Mouse (Mus musculus) embryonic facial prominence, embryonic 15.5 days (tissue): ENCODE data around the gene Gpr27. TPM values are rescaled to one million over a fixed set of nuclear protein-coding genes. Genes with fewer than 3 reads are reported as not detected.
A peak's percentile ranks its signal among the peaks of the same experiment; 100 is the strongest.

Source experiments
- ATAC-seq: fragments of 200-750 bp; cut with Nextera tagmentation; 2 replicates; pipeline ENCODE4 v1.8.0; 2017; ENCODE audit warnings: low read depth, moderate TSS enrichment; ENCODE audit not compliant: insufficient number of reproducible peaks, low FRiP score, low TSS enrichment
- H3K27ac ChIP-seq: fragments of 300-500 bp; sonication (generic); replicated peaks from 2 replicates; pipeline ENCODE4 v1.5.1; 2015; ENCODE audit warnings: mild to moderate bottlenecking, inconsistent platforms
- H3K27me3 ChIP-seq: fragments of 300-500 bp; sonication (generic); 2 replicates; pipeline ENCODE4 v1.6.1; 2015; ENCODE audit warnings: inconsistent platforms
- H3K36me3 ChIP-seq: fragments of 300-500 bp; sonication (generic); 2 replicates; pipeline ENCODE4 v1.6.1; 2015; ENCODE audit warnings: mild to moderate bottlenecking, inconsistent platforms
- H3K4me1 ChIP-seq: fragments of 300-500 bp; sonication (generic); 2 replicates; pipeline ENCODE4 v1.6.1; 2015; ENCODE audit warnings: inconsistent platforms
- H3K4me2 ChIP-seq: fragments of 300-500 bp; sonication (generic); replicated peaks from 2 replicates; pipeline ENCODE4 v1.6.1; 2015; ENCODE audit warnings: mild to moderate bottlenecking, inconsistent platforms
- H3K4me3 ChIP-seq: fragments of 300-500 bp; sonication (generic); replicated peaks from 2 replicates; pipeline ENCODE4 v1.5.1; 2015; ENCODE audit warnings: mild to moderate bottlenecking, inconsistent platforms
- H3K9ac ChIP-seq: fragments of 300-500 bp; sonication (generic); 2 replicates; pipeline ENCODE4 v1.6.1; 2015; ENCODE audit warnings: inconsistent platforms
- H3K9me3 ChIP-seq: fragments of 300-500 bp; sonication (generic); replicated peaks from 2 replicates; pipeline ENCODE4 v1.6.1; 2016; ENCODE audit warnings: inconsistent platforms
- WGBS: fragments of 180-500 bp; shearing (Covaris S2); methylation state at CpG from one replicate; pipeline ENCODE4 v1.1.7; 2015; 5-methylcytosine and 5-hydroxymethylcytosine counted together
- polyA plus RNA-seq: library from polyadenylated mRNA; unstranded; fragments of >200 nt; fragmentation: Nextera tagmentation; extraction: Ambion mirVana; gene quantifications from 2 replicates; pipeline ENCODE4 v1.2.1, GENCODE M21; 2015

Gpr27 gene
- polyA plus RNA-seq, 1 experiment from 2014 or later = 7.5 TPM

GRCm38 (mm10) chr6:99721032-99721431 is 28.6 kb downstream of the Gpr27 start:
- Histone ChIP-seq H3K27ac (no peak overlapping the region), H3K9me3 (no peaks in the 10 kb centered on the region), H3K4me2 (no peak overlapping the region), H3K9ac (no peak overlapping the region), H3K27me3 (peaks cover 17% of the 10 kb centered on the region), H3K4me3 (no peak overlapping the region), H3K4me1 (peaks cover 6% of the 10 kb centered on the region), H3K36me3 (no peaks in the 10 kb centered on the region)
- WGBS = 77% methylated on average over 9 of the region's 9 CpGs
- no peak for ATAC-seq

- no peak overlapping the region for H3K4me2 ChIP-seq
- H3K9me3 ChIP-seq = no peaks in the 10 kb centered on the region
- whole genome bisulfite sequencing = 77% methylated on average over 9 of the region's 9 CpGs
- H3K9ac ChIP-seq = no peak overlapping the region
- H3K36me3 ChIP-seq = no peaks in the 10 kb centered on the region
- H3K27ac ChIP-seq = no peak overlapping the region
- peaks cover 19% of the 10 kb centered on the region for H3K4me1 ChIP-seq
- H3K27me3 ChIP-seq = peaks cover 29% of the 10 kb centered on the region
- no peak overlapping the region for H3K4me3 ChIP-seq
- no peak for ATAC-seq
These were observed 29.9 kb downstream of the Gpr27 start for GRCm38 (mm10) chr6:99722390-99722789.

GRCm38 (mm10) chr6:99725971-99726561 is 33.6 kb downstream of the Gpr27 start, which contains the start of gene Prok2:
Gene Prok2, minus strand, starts transcription at chr6:99726392.
- peaks cover 40% of the 10 kb centered on the region for H3K27me3 ChIP-seq
- H3K9me3 ChIP-seq = no peaks in the 10 kb centered on the region
- peak within 1 kb of the TSS; percentile 47 for H3K9ac ChIP-seq
- H3K4me3 ChIP-seq = peak within 1 kb of the TSS; percentile 48
- H3K27ac ChIP-seq = no peak within 1 kb of the TSS
- H3K4me2 ChIP-seq = peak within 1 kb of the TSS; percentile 92
- peak; percentile 47; the same call in 1 of the 2 replicates for ATAC-seq
- peaks cover 24% of the 10 kb centered on the region for H3K4me1 ChIP-seq
- H3K36me3 ChIP-seq = no peaks in the 10 kb centered on the region
- WGBS = under 1% methylated on average over 61 of the region's 61 CpGs

- Histone ChIP-seq H3K4me2 (peak overlapping the region; percentile 92), H3K4me1 (peaks cover 24% of the 10 kb centered on the region), H3K27me3 (peaks cover 40% of the 10 kb centered on the region), H3K4me3 (peak overlapping the region; percentile 48), H3K9ac (peak overlapping the region; percentile 47), H3K9me3 (no peaks in the 10 kb centered on the region), H3K27ac (no peak overlapping the region), H3K36me3 (no peaks in the 10 kb centered on the region)
- peak; percentile 29; the same call in 1 of the 2 replicates for ATAC-seq
- 1% methylated on average over 22 of the region's 22 CpGs for WGBS
These were observed 34.3 kb downstream of the Gpr27 start for GRCm38 (mm10) chr6:99726576-99727303.

- no peak for ATAC-seq
- Histone ChIP-seq H3K4me2 (no peak overlapping the region), H3K9ac (no peak overlapping the region), H3K4me1 (peaks cover 24% of the 10 kb centered on the region), H3K36me3 (no peaks in the 10 kb centered on the region), H3K27me3 (peaks cover 31% of the 10 kb centered on the region), H3K27ac (no peak overlapping the region), H3K4me3 (no peak overlapping the region), H3K9me3 (no peaks in the 10 kb centered on the region)
- WGBS = 89% methylated on average over 4 of the region's 4 CpGs
These were observed 37.4 kb downstream of the Gpr27 start for GRCm38 (mm10) chr6:99729853-99730252.

- Histone ChIP-seq H3K4me1 (peaks cover 9% of the 10 kb centered on the region), H3K27ac (no peak overlapping the region), H3K4me3 (no peak overlapping the region), H3K27me3 (peaks cover 14% of the 10 kb centered on the region; the same call in 1 of the 2 replicates), H3K4me2 (no peak overlapping the region), H3K9me3 (no peaks in the 10 kb centered on the region), H3K36me3 (no peaks in the 10 kb centered on the region), H3K9ac (no peak overlapping the region)
- 76% methylated on average over 4 of the region's 4 CpGs for WGBS
- no peak for ATAC-seq
These were observed 39.4 kb downstream of the Gpr27 start for GRCm38 (mm10) chr6:99731926-99732325.

- WGBS = 77% methylated on average over 8 of the region's 8 CpGs
- H3K4me3 ChIP-seq = no peak overlapping the region
These were observed 40.2 kb downstream of the Gpr27 start for GRCm38 (mm10) chr6:99732673-99733072.

GRCm38 (mm10) chr6:99734666-99735065 is 42.2 kb downstream of the Gpr27 start:
- Histone ChIP-seq H3K4me1 (no peaks in the 10 kb centered on the region), H3K27ac (no peak overlapping the region), H3K9ac (no peak overlapping the region), H3K4me2 (no peak overlapping the region), H3K27me3 (no peaks in the 10 kb centered on the region; the same call in 1 of the 2 replicates), H3K4me3 (no peak overlapping the region), H3K9me3 (no peaks in the 10 kb centered on the region), H3K36me3 (no peaks in the 10 kb centered on the region)
- ATAC-seq = no peak
- 79% methylated on average over 5 of the region's 5 CpGs for WGBS

More at GRCm38 (mm10) chr6:99732673-99733072, 40.2 kb downstream of the Gpr27 start:
- no peak overlapping the region for H3K4me2 ChIP-seq
- H3K9ac ChIP-seq = no peak overlapping the region
- H3K27ac ChIP-seq = no peak overlapping the region
- H3K27me3 ChIP-seq = peaks cover 8% of the 10 kb centered on the region; the same call in 1 of the 2 replicates
- no peak for ATAC-seq
- H3K9me3 ChIP-seq = no peaks in the 10 kb centered on the region
- no peaks in the 10 kb centered on the region for H3K36me3 ChIP-seq
- 0 out of 2 replicates have a peak, but pooled peaks cover 2% of the 10 kb centered on the region for H3K4me1 ChIP-seq

- no peaks in the 10 kb centered on the region for H3K36me3 ChIP-seq
- no peak for ATAC-seq
- no peaks in the 10 kb centered on the region for H3K4me1 ChIP-seq
- H3K9me3 ChIP-seq = no peaks in the 10 kb centered on the region
- no peaks in the 10 kb centered on the region for H3K27me3 ChIP-seq
- WGBS = 74% methylated on average over 3 of the region's 3 CpGs
- H3K4me3 ChIP-seq = no peak overlapping the region
- no peak overlapping the region for H3K27ac ChIP-seq
- no peak overlapping the region for H3K9ac ChIP-seq
- no peak overlapping the region for H3K4me2 ChIP-seq
These were observed 50.4 kb downstream of the Gpr27 start for GRCm38 (mm10) chr6:99742866-99743265.
